Mouse (Mus musculus) myocyte (in vitro differentiated cells): ENCODE measurements around the gene Stoml3. TPM values are rescaled to one million over a fixed set of nuclear protein-coding genes. Genes with fewer than 3 reads are reported as not detected.

Experiments
- H3K27me3 ChIP-seq: one replicate; pipeline ENCODE4 v1.6.1; 2011; ENCODE audit not compliant: control insufficient read depth, insufficient read depth, insufficient read length
- H3K36me3 ChIP-seq: one replicate; pipeline ENCODE4 v1.6.1; 2011; ENCODE audit not compliant: control insufficient read depth, insufficient read depth
- H3K4me2 ChIP-seq: one replicate; pipeline ENCODE4 v1.6.1; 2011; ENCODE audit warnings: low read depth, control low read depth
- H3K4me3 ChIP-seq: one replicate; pipeline ENCODE4 v1.5.1; 2011; ENCODE audit warnings: mild to moderate bottlenecking, control low read depth, moderate library complexity
- H3K79me2 ChIP-seq: one replicate; pipeline ENCODE4 v1.6.1; 2011; ENCODE audit not compliant: control insufficient read depth, insufficient read depth
- H3ac ChIP-seq: one replicate; pipeline ENCODE4 v1.6.1; 2011; ENCODE audit not compliant: control insufficient read depth, insufficient read length
- CEBPB ChIP-seq: IDR thresholded peaks from 2 replicates; pipeline ENCODE4 v1.6.1; 2011; ENCODE audit warnings: mild to moderate bottlenecking, moderate library complexity; ENCODE audit not compliant: poor library complexity, insufficient read depth, severe bottlenecking
- E2F4 ChIP-seq: IDR thresholded peaks from one replicate; pipeline ENCODE4 v1.6.1; 2011; ENCODE audit warnings: mild to moderate bottlenecking, control low read depth, moderate library complexity; ENCODE audit not compliant: insufficient read depth
- MAX ChIP-seq: IDR thresholded peaks from one replicate; pipeline ENCODE4 v1.6.1; 2011; ENCODE audit warnings: low read depth, mild to moderate bottlenecking, control low read depth
- MYOD1 ChIP-seq, 3 experiments: IDR thresholded peaks; one replicate each; pipeline ENCODE4 v1.6.1; 2011; ENCODE audit warnings: control low read depth in 2 of 3, low read depth in 2 of 3, mild to moderate bottlenecking in 2 of 3, moderate library complexity in 1 of 3; ENCODE audit not compliant: insufficient read length in 2 of 3, control insufficient read depth in 1 of 3
- MYOG ChIP-seq, 3 experiments: IDR thresholded peaks; one replicate each; pipeline ENCODE4 v1.6.1; 2011; ENCODE audit warnings: control low read depth in 2 of 3, low read depth in 2 of 3, mild to moderate bottlenecking in 2 of 3; ENCODE audit not compliant: insufficient read length in 2 of 3, control insufficient read depth in 1 of 3, insufficient read depth in 1 of 3
- POLR2A ChIP-seq: IDR thresholded peaks from one replicate; pipeline ENCODE4 v1.6.1; 2011; ENCODE audit warnings: low read depth, mild to moderate bottlenecking, control low read depth, moderate library complexity; ENCODE audit not compliant: insufficient read length
- POLR2AphosphoS2 ChIP-seq: IDR thresholded peaks from one replicate; pipeline ENCODE4 v1.6.1; 2011; ENCODE audit warnings: low read depth, control low read depth; ENCODE audit not compliant: insufficient read length
- REST ChIP-seq: IDR thresholded peaks from one replicate; pipeline ENCODE4 v1.6.1; 2011; ENCODE audit warnings: mild to moderate bottlenecking, control low read depth, moderate library complexity; ENCODE audit not compliant: insufficient read depth, insufficient read length
- SRF ChIP-seq: IDR thresholded peaks from one replicate; pipeline ENCODE4 v1.6.1; 2011; ENCODE audit warnings: low read depth; ENCODE audit not compliant: control insufficient read depth, insufficient read length
- TCF12 ChIP-seq: IDR thresholded peaks from one replicate; pipeline ENCODE4 v1.6.1; 2011; ENCODE audit warnings: mild to moderate bottlenecking, control low read depth; ENCODE audit not compliant: poor library complexity, insufficient read depth, severe bottlenecking
- TCF3 ChIP-seq: IDR thresholded peaks from one replicate; pipeline ENCODE4 v1.6.1; 2011; ENCODE audit warnings: low read depth, control low read depth; ENCODE audit not compliant: insufficient read length
- USF1 ChIP-seq: IDR thresholded peaks from one replicate; pipeline ENCODE4 v1.6.1; 2011; ENCODE audit warnings: low read depth, mild to moderate bottlenecking, control low read depth, moderate library complexity
- polyA plus RNA-seq: library from polyadenylated mRNA; unstranded; fragments of >200 nt; fragmentation: generic; extraction: Trizol; gene quantifications from one replicate; pipeline ENCODE4 v1.2.1, GENCODE M21; 2012; ENCODE audit warnings: missing spikeins

Stoml3 gene
- polyA plus RNA-seq, 1 experiment = not detected

DNA sequence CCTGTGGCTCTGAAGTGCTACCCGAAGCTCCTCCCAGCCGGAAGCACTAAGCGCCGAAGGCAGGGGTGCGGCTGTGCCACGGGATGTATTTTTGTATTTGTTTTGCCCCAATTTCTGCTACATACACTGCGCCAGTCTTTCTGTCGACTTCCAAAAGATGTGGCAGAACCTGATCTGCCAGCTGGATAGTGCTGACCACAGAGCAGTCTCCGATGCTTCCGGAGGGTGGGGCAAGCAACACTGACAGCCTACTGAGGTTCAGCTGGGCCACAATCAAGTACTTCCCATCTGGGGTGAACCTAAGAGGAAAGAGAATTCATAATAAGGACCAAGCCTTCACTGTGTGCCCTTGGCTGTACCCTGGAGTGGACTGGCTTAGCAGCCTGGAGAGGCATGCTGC, 36.1 kb upstream of the Stoml3 start:
- Histone ChIP-seq H3K4me3 (no peak overlapping the region), H3K4me2 (no peak overlapping the region), H3K27me3 (no peaks in the 10 kb centered on the region), H3ac (no peak overlapping the region), H3K36me3 (peaks cover 37% of the 10 kb centered on the region), H3K79me2 (no peaks in the 10 kb centered on the region)
- no peak for TF ChIP-seq USF1
- no peak for TF ChIP-seq E2F4
- no peak for TF ChIP-seq TCF12
- TF ChIP-seq MAX = no peak
- no peak for TF ChIP-seq MYOG (IDR thresholded peaks at IDR 0.05; ENCODE audit: control insufficient read depth in 1 of 3, insufficient read depth in 1 of 3, insufficient read length in 2 of 3, low read depth in 2 of 3)
- TF ChIP-seq POLR2A = no peak
- TF ChIP-seq REST = no peak
- no peak for TF ChIP-seq TCF3
- TF ChIP-seq MYOD1 (IDR thresholded peaks at IDR 0.05; ENCODE audit: control insufficient read depth in 1 of 3, insufficient read length in 2 of 3, low read depth in 2 of 3) = no peak
- TF ChIP-seq SRF = no peak
- TF ChIP-seq POLR2AphosphoS2 = no peak
- no peak for TF ChIP-seq CEBPB

DNA sequence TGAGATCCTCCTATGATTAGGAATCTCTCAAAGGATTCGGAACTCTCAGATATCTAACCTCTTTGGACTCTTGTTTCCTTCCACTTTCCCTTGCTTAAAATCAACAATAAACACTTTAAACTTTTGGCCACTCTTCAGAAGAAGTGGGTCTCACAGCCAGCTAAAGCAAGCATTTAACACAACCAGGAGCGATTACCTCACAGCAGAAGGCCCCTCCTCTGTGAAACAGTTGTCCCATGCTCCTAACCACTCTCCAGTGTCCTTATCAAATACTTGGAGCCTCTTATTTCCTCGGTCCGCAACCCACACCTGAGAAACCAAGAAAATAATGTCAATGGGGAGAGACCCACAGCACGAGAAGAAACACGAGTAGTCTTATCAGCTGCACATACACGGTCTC, 35.1 kb upstream of the Stoml3 start:
- no peak overlapping the region for H3K4me3 ChIP-seq
- no peak for TF ChIP-seq POLR2A
- no peak for TF ChIP-seq POLR2AphosphoS2
- TF ChIP-seq SRF = no peak
- no peak for TF ChIP-seq TCF3
- peaks cover 35% of the 10 kb centered on the region for H3K36me3 ChIP-seq
- no peaks in the 10 kb centered on the region for H3K79me2 ChIP-seq
- H3K27me3 ChIP-seq = no peaks in the 10 kb centered on the region
- H3K4me2 ChIP-seq = no peak overlapping the region
- no peak overlapping the region for H3ac ChIP-seq

DNA sequence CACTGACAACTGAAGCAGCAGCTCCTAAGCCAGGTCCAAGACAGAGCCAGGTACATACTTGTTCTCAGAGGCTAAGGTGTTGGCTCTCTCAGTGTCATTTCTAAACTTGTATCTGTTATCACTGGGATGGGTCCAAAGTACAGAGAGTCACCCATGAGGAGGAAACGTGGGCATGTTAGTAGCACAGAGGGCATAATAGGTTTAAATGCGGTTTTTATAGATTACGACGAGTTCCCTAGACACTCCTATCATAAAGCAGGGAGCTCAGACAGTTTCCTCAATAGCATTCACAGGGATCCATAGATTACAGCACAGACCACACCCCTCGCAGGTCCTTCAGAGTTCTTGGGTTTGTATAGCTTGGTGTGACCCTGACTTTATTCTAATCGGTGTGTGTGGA, 34.4 kb upstream of the Stoml3 start:
- no peaks in the 10 kb centered on the region for H3K27me3 ChIP-seq
- peaks cover 31% of the 10 kb centered on the region for H3K36me3 ChIP-seq
- H3K79me2 ChIP-seq = no peaks in the 10 kb centered on the region
- H3K4me2 ChIP-seq = no peak overlapping the region
- no peak overlapping the region for H3K4me3 ChIP-seq
- TF ChIP-seq POLR2A (no peak), SRF (no peak), TCF3 (no peak), E2F4 (no peak), MYOD1 (IDR thresholded peaks at IDR 0.05; ENCODE audit: control insufficient read depth in 1 of 3, insufficient read length in 2 of 3, low read depth in 2 of 3) (no peak), USF1 (no peak), REST (no peak), MYOG (IDR thresholded peaks at IDR 0.05; ENCODE audit: control insufficient read depth in 1 of 3, insufficient read depth in 1 of 3, insufficient read length in 2 of 3, low read depth in 2 of 3) (no peak), TCF12 (no peak), CEBPB (no peak), MAX (no peak), POLR2AphosphoS2 (no peak)
- no peak overlapping the region for H3ac ChIP-seq

DNA sequence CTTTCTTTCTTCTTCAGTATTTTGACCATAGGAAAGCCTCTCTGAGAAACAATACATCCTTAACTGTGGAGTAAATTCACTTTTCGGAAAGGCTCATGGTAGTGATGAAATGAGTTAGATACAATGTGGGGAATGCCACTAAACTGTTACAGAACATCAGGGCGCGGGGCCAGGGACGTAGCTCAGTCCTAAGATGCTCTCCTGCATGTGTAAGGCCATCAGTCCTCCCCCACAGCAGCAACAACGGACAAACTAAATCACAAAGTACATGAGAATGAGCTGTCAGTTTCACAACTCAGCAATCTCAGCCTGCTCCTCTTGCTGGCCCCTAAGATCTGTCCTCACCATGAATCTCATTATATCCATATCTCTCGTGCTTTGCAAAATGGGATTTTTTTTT, 33.9 kb upstream of the Stoml3 start:
- H3K36me3 ChIP-seq = peaks cover 31% of the 10 kb centered on the region
- no peaks in the 10 kb centered on the region for H3K27me3 ChIP-seq
- no peak overlapping the region for H3ac ChIP-seq
- H3K4me3 ChIP-seq = no peak overlapping the region
- no peak for TF ChIP-seq TCF3
- no peak for TF ChIP-seq E2F4
- H3K4me2 ChIP-seq = no peak overlapping the region
- no peaks in the 10 kb centered on the region for H3K79me2 ChIP-seq

DNA sequence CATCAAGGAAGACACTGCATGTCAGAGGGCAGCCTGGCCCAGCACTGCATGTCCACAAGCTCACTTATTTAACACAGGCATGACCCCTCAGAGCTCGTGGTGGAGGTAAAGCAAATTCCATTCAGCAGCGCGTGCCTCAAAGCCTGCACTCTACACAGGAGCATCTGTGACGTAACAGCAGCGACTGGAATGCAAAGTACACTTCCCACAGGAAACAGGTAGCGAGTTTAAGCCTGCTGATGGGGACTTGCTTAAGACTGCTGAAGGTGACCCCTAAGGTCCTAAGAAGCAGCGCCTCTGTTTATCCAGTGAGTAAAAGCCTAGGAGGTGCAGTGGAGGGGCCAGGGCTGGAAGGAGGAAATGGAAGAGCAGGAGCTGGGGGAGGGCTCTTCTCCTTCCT, 33.5 kb upstream of the Stoml3 start:
- no peak overlapping the region for H3ac ChIP-seq

DNA sequence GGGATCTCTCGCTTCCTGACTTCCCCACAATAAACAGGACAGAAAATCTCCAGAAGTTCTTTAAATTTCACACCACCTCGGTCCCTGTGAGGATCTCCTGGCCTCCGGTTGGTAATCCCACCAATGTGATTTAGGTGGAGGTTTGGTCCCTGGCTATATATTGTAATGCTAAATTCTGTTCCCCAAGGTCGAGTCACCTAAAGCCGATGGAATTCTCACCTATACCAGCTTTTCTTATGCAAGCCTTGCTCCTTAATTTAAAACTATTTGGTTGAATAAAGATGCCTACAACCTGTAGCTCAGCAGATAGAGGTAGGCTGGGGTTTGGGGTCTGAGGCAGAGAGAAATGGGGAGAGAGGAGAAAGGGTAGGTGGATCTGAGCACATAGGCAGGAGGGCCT, 30.7 kb upstream of the Stoml3 start:
- Histone ChIP-seq H3K79me2 (peaks cover 14% of the 10 kb centered on the region), H3K27me3 (no peaks in the 10 kb centered on the region), H3K4me3 (no peak overlapping the region), H3K36me3 (peaks cover 29% of the 10 kb centered on the region), H3ac (no peak overlapping the region), H3K4me2 (no peak overlapping the region)
- TF ChIP-seq TCF3 (no peak), REST (no peak), MAX (no peak), SRF (no peak), MYOG (IDR thresholded peaks at IDR 0.05; ENCODE audit: control insufficient read depth in 1 of 3, insufficient read depth in 1 of 3, insufficient read length in 2 of 3, low read depth in 2 of 3) (no peak), TCF12 (no peak), USF1 (no peak), CEBPB (no peak), POLR2A (no peak), POLR2AphosphoS2 (no peak)

More for the DNA sequence above, 33.5 kb upstream of the Stoml3 start:
- Histone ChIP-seq H3K4me3 (no peak overlapping the region), H3K36me3 (peaks cover 31% of the 10 kb centered on the region), H3K4me2 (no peak overlapping the region), H3K27me3 (no peaks in the 10 kb centered on the region), H3K79me2 (no peaks in the 10 kb centered on the region)
- no peak for TF ChIP-seq POLR2A
- no peak for TF ChIP-seq E2F4
- no peak for TF ChIP-seq USF1
- TF ChIP-seq SRF = no peak
- TF ChIP-seq TCF12 = no peak
